Mouse (Mus musculus): ENCODE results near the gene Gm49358. TPM values are rescaled to one million over a fixed set of nuclear protein-coding genes. Genes with fewer than 3 reads are reported as not detected.

Gm49358 gene
- polyA plus RNA-seq, 1 experiment = not detected

DNA sequence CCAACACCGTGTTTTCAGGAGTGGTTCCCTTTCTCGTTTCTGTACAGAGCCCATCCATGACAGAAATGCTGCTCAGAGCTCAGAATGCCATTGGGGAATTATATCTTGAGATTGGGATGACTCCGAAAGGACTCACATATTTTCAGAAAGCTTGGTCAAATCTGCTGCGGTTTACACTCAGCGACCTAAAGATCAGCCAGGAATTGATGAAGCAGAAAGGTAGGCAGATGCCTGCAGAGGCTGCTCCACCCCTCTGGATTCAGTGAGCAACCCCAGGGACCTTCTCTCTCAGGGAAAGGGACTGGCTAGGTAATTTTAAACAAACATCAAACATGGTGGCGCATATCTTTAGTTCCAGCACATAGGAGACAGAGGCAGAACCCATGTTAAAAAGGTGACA, 5.6 kb upstream of the Gm49358 start:
- no peaks in the 10 kb centered on the region for H3K36me3 ChIP-seq (replicated peaks; ENCODE audit: low read length)
- H3K27me3 ChIP-seq (replicated peaks) = peaks cover 21% of the 10 kb centered on the region
- peaks cover 7% of the 10 kb centered on the region for H3K9me3 ChIP-seq
- H3K4me3 ChIP-seq (replicated peaks) = no peak overlapping the region
- peaks cover 22% of the 10 kb centered on the region for H3K4me1 ChIP-seq
- TF ChIP-seq GATA1 (IDR thresholded peaks at IDR 0.05; ENCODE audit: borderline replicate concordance, low read length) = no peak
- no peak for TF ChIP-seq FLI1 (IDR thresholded peaks at IDR 0.05; ENCODE audit: low read length)

DNA sequence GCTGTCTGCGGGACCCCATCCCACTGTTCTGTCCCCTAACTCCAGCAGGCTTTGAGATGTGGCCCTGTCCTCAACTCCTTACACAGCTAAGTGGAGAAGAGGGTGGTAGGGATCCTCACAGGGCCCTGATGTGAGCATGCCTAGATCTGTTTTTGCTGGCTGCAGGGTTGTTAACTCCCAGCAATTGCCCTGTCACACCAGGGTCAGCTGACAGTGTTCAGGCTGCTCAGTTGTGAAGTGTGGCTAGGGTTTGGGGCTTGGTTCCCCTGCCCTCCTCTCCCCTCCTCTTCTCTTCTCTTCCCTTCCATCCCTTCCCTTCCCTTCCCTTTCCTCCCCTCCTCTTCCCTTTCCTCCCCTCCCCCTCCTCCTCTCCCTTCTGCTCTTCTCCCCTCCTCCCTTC, 2.5 kb upstream of the Gm49358 start:
- no peak for TF ChIP-seq FLI1 (IDR thresholded peaks at IDR 0.05; ENCODE audit: low read length)
- no peak for TF ChIP-seq GATA1 (IDR thresholded peaks at IDR 0.05; ENCODE audit: borderline replicate concordance, low read length)
- peaks cover 25% of the 10 kb centered on the region for H3K27me3 ChIP-seq (replicated peaks)
- no peak overlapping the region for H3K4me3 ChIP-seq (replicated peaks)
- peaks cover 23% of the 10 kb centered on the region for H3K4me1 ChIP-seq
- peaks cover 8% of the 10 kb centered on the region for H3K9me3 ChIP-seq
- H3K36me3 ChIP-seq (replicated peaks; ENCODE audit: low read length) = no peaks in the 10 kb centered on the region

DNA sequence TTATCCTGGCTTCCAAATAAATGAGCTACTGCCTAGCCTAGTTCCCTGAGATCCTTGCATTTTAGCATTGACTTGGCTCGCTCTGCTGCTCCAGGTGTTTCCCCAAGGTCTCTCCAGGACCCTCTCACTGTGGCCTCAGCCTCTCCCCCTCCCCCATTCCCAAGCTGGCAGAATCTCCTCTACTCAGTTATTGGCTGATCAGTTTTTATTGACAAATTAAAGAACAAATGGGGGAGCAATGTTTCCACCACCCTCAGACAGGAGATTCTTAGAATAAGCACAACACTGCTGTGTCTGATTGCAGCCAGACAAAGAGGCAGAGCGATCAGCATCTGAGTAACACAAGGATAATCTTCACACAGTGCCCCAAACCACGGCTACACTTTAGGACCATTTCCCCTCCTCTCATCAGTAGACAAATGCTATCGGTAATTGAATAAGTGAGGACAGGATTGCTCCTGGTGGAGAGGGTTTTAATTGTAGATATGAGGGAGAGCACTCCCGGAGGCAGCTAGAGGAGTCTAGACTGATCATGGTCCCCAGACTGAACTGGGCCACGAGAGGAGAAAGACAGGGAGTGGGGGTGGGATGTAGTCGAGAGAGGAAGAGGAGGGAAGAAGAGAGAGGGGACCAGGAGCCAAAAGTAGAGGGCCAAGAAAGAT, 1.9 kb upstream of the Gm49358 start:
- peaks cover 8% of the 10 kb centered on the region for H3K9me3 ChIP-seq
- TF ChIP-seq GATA1 (IDR thresholded peaks at IDR 0.05; ENCODE audit: borderline replicate concordance, low read length) (no peak), FLI1 (IDR thresholded peaks at IDR 0.05; ENCODE audit: low read length) (no peak)
- no peak overlapping the region for H3K4me3 ChIP-seq (replicated peaks)
- H3K36me3 ChIP-seq (replicated peaks; ENCODE audit: low read length) = no peaks in the 10 kb centered on the region
- peaks cover 23% of the 10 kb centered on the region for H3K4me1 ChIP-seq
- H3K27me3 ChIP-seq (replicated peaks) = peaks cover 20% of the 10 kb centered on the region

DNA sequence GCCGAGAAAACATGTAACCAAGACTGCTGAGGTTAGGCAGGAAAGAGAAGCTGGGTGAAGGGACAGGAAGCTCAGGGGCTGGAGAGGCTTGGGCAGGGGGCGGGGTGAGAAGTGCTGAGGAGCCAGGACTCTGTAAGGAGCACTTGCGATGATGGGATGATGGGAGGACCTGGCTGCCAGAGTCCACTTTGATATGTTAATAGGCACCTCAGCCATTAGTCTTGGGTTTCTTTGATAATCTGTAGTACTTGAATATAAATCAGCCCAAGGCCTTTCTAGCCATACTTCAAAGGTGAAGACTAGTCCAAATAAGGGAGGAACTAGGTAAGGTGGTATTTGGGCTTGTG, 1.4 kb upstream of the Gm49358 start:
- no peak overlapping the region for H3K4me3 ChIP-seq (replicated peaks)
- peaks cover 20% of the 10 kb centered on the region for H3K27me3 ChIP-seq (replicated peaks)
- peaks cover 22% of the 10 kb centered on the region for H3K4me1 ChIP-seq
- H3K36me3 ChIP-seq (replicated peaks; ENCODE audit: low read length) = no peaks in the 10 kb centered on the region
- H3K9me3 ChIP-seq = peaks cover 8% of the 10 kb centered on the region
- TF ChIP-seq GATA1 (IDR thresholded peaks at IDR 0.05; ENCODE audit: borderline replicate concordance, low read length) (no peak), FLI1 (IDR thresholded peaks at IDR 0.05; ENCODE audit: low read length) (no peak)

DNA sequence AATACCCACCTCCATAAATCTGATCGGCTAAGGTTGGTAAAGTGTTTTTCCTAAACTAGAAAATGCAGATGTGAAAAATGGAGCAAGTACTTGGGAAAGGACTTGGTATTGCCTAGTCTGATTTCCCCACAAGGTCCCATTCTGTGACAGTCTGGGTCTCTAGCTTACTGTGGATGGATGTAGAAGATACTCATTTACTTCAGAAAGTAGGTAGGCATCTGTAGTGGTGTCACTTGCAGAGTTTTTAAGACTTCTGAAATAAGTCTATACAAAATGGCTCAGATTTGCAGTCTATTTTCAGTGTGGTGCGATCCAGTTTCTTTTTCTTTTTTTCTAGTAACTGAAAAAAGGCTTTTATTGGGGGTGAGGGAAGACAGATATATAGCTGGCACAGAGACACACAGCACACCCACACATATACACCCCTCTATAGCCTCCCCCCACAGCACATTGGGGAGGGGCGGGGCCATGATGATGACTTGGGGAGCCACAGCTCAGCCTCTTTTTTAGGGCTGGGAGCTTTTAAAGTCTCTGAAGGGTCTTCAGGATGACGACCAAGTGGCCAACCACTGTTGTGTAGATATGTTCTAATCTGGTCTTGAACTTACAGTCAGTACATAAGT, 1.7 kb downstream of the Gm49358 start:
- TF ChIP-seq FLI1 (IDR thresholded peaks at IDR 0.05; ENCODE audit: low read length) (no peak), GATA1 (IDR thresholded peaks at IDR 0.05; ENCODE audit: borderline replicate concordance, low read length) (no peak)
- Histone ChIP-seq H3K4me3 (replicated peaks) (no peak overlapping the region), H3K27me3 (replicated peaks) (peaks cover 23% of the 10 kb centered on the region), H3K9me3 (peaks cover 8% of the 10 kb centered on the region), H3K36me3 (replicated peaks; ENCODE audit: low read length) (no peaks in the 10 kb centered on the region), H3K4me1 (peaks cover 18% of the 10 kb centered on the region)

DNA sequence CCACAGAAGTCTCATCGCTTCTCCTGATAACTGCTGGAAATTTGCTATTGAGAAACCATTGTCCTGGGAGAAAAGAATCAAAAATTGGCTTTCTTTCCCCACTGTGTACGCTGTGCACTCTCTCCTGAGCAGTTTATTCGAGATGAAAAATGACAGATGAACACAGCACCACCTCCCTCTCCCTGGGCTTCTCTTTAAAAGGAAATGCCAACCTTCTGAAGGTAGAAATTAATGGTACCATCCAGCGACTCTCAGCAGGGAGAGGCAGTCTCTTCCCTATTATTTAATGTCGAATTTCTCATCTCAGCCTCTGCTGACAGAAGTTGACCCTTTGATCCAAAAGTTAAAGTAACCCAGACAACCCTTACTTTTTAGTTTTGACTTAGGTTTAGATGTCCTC, 5.4 kb downstream of the Gm49358 start:
- TF ChIP-seq FLI1 (IDR thresholded peaks at IDR 0.05; ENCODE audit: low read length) (no peak), GATA1 (IDR thresholded peaks at IDR 0.05; ENCODE audit: borderline replicate concordance, low read length) (no peak)
- H3K4me3 ChIP-seq (replicated peaks) = no peak overlapping the region
- no peaks in the 10 kb centered on the region for H3K36me3 ChIP-seq (replicated peaks; ENCODE audit: low read length)
- H3K9me3 ChIP-seq = no peaks in the 10 kb centered on the region
- H3K27me3 ChIP-seq (replicated peaks) = peaks cover 16% of the 10 kb centered on the region
- peaks cover 15% of the 10 kb centered on the region for H3K4me1 ChIP-seq

DNA sequence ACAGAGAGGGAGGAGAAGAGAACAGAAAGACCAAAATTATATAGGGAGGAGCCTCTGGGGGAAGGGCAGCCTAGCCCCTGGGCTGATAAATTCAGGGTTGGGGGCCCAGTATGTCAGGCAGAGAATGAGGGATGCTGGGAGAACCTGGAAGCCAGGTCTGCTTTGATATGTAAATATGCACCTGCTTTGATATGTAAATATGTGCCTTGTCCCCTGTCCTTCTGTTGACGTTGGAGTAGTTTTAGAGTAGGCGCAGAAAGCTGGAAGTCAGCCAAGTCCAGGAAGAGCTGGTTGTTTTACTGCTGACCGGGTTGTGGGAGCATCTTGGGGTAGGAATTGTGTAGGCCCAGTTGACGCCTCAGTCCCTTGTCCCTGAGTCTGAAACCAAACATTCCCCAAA, 6.0 kb downstream of the Gm49358 start:
- peaks cover 13% of the 10 kb centered on the region for H3K27me3 ChIP-seq (replicated peaks)
- no peak overlapping the region for H3K4me3 ChIP-seq (replicated peaks)
- TF ChIP-seq FLI1 (IDR thresholded peaks at IDR 0.05; ENCODE audit: low read length) (no peak), GATA1 (IDR thresholded peaks at IDR 0.05; ENCODE audit: borderline replicate concordance, low read length) (no peak)
- H3K4me1 ChIP-seq = peaks cover 15% of the 10 kb centered on the region
- no peaks in the 10 kb centered on the region for H3K9me3 ChIP-seq
- H3K36me3 ChIP-seq (replicated peaks; ENCODE audit: low read length) = no peaks in the 10 kb centered on the region

DNA sequence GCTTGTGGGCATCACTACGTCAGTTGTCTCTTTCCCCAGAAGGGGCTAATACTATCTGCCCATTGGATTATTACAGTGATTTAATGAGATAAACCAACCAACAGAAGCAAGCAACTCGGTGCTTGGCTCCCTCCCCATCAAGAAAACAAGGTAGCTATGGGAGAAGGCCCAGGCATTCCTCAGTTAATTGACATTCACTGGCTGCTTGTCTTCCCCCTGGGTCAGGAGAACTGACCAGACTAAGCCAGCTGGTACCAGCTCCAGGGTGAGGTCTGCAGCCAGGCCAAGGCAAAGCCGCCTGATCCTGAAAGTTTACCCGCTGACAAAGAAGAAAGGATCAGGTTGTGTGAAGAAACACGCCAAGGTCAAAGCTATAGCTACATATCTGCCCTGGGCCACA, 7.9 kb downstream of the Gm49358 start:
- Histone ChIP-seq H3K9me3 (no peaks in the 10 kb centered on the region), H3K4me1 (peaks cover 13% of the 10 kb centered on the region), H3K4me3 (replicated peaks) (no peak overlapping the region), H3K27me3 (replicated peaks) (peaks cover 9% of the 10 kb centered on the region), H3K36me3 (replicated peaks; ENCODE audit: low read length) (no peaks in the 10 kb centered on the region)
- TF ChIP-seq FLI1 (IDR thresholded peaks at IDR 0.05; ENCODE audit: low read length) (no peak), GATA1 (IDR thresholded peaks at IDR 0.05; ENCODE audit: borderline replicate concordance, low read length) (no peak)

DNA sequence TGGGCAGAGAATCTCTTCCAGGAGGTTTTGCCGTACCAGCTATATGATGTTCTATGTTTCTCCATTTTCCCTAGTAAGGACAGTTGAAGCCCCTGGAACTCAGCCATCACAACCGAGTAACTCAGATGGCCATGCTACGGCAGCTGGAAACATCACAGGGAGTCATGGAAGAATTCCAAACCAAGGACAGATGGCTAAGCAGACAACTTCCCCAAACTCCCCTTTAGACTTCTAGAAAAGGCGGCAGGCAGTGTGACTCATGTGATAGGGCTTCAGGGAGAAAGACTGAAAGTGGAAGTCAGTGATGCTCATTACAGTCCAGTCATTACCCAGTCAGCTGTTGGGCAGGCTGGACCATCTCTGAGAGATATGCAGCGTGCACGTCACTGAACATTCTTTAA, 8.5 kb downstream of the Gm49358 start:
- TF ChIP-seq GATA1 (IDR thresholded peaks at IDR 0.05; ENCODE audit: borderline replicate concordance, low read length) = no peak
- no peak for TF ChIP-seq FLI1 (IDR thresholded peaks at IDR 0.05; ENCODE audit: low read length)
- Histone ChIP-seq H3K4me3 (replicated peaks) (peak overlapping the region; percentile 64), H3K36me3 (replicated peaks; ENCODE audit: low read length) (no peaks in the 10 kb centered on the region), H3K4me1 (peaks cover 13% of the 10 kb centered on the region), H3K27me3 (replicated peaks) (peaks cover 9% of the 10 kb centered on the region), H3K9me3 (no peaks in the 10 kb centered on the region)

DNA sequence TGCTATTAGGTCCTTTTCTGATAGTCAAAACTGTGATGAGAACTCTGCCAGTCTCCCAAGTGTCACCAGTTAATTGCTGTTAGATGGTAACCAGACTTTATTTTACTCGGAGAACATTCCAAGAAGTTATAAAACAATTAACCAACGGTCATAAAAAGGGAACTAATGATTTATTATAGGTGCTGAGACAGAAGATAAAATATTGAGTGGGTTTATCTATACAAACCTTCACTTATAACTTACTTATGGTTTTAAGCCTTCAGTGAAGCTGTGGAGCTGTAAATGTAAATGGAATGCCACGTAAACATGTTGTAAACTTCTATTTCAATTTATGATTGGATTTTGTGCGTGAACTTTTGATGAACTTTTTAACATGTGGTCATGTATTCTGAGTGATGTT, 9.6 kb downstream of the Gm49358 start:
- TF ChIP-seq GATA1 (IDR thresholded peaks at IDR 0.05; ENCODE audit: borderline replicate concordance, low read length) = no peak
- H3K4me1 ChIP-seq = peaks cover 23% of the 10 kb centered on the region
- H3K4me3 ChIP-seq (replicated peaks) = no peak overlapping the region
- H3K36me3 ChIP-seq (replicated peaks; ENCODE audit: low read length) = no peaks in the 10 kb centered on the region
- peaks cover 7% of the 10 kb centered on the region for H3K27me3 ChIP-seq (replicated peaks)
- no peaks in the 10 kb centered on the region for H3K9me3 ChIP-seq

Measured in megakaryocyte, embryonic 14.5 days (primary cell).